ENCODE assay signal across 24 mouse cellular contexts in genomic region chr5:28259385-28259784, GRCm38 (mm10). TPM values are rescaled to one million over a fixed set of nuclear protein-coding genes. Genes with fewer than 3 reads are reported as not detected.
DNase-seq lines count a peak whose midpoint lies in the region; ATAC-seq and TF ChIP-seq lines count a peak whose summit lies in the region.
"Had no signal": no experiment of that assay in that cellular context is flagged by ENCODE, and none has a peak within 500 bp of the region (broad histone marks: within the 10 kb centered on the region; RNA-seq: fewer than 3 reads in every experiment).

No protein-coding gene starts in this region.

- no peaks in the 10 kb centered on the region for H3K36me3 ChIP-seq in liver, postnatal 0 days (replicated peaks; ENCODE audit: insufficient read depth, low read length)
- no peaks in the 10 kb centered on the region for H3K36me3 ChIP-seq in intestine, embryonic 16.5 days (ENCODE audit: control insufficient read depth, insufficient read depth, low read length)
- H3K36me3 ChIP-seq in forebrain, embryonic 10.5 days (replicated peaks), result no peaks in the 10 kb centered on the region
- H3K36me3 ChIP-seq: embryonic facial prominence, embryonic 15.5 days; forebrain, embryonic 12.5 days; heart, embryonic 13.5 days; hindbrain, embryonic 15.5 days had no signal

- H3K27me3 ChIP-seq in liver, postnatal 0 days (ENCODE audit: insufficient read depth, low read length), result no peaks in the 10 kb centered on the region
- H3K27me3 ChIP-seq in intestine, embryonic 16.5 days (replicated peaks; ENCODE audit: control insufficient read depth, insufficient read depth, low read length), result 0 out of 2 replicates have a peak, but pooled peaks cover 3% of the 10 kb centered on the region
- no peaks in the 10 kb centered on the region for H3K27me3 ChIP-seq in forebrain, embryonic 10.5 days (ENCODE audit: poor library complexity, severe bottlenecking)
- H3K27me3 ChIP-seq: embryonic facial prominence, embryonic 15.5 days; forebrain, embryonic 12.5 days; hindbrain, embryonic 15.5 days had no signal

- no peak overlapping the region for H3K9ac ChIP-seq in liver, postnatal 0 days (replicated peaks)
- H3K9ac ChIP-seq in intestine, embryonic 16.5 days (ENCODE audit: low read depth, low read length), result no peak overlapping the region
- H3K9ac ChIP-seq: embryonic facial prominence, embryonic 15.5 days; forebrain, embryonic 12.5 days; heart, embryonic 13.5 days; hindbrain, embryonic 15.5 days had no signal

- no peak overlapping the region for H3K4me3 ChIP-seq in liver, postnatal 0 days (ENCODE audit: low read depth, low read length)
- no peak overlapping the region for H3K4me3 ChIP-seq in intestine, embryonic 16.5 days (ENCODE audit: low read length)
- H3K4me3 ChIP-seq in forebrain, embryonic 10.5 days, result no peak overlapping the region
- H3K4me3 ChIP-seq: embryonic facial prominence, embryonic 15.5 days; erythroblast, embryonic 14.5 days; forebrain, embryonic 12.5 days; heart, adult 2 months; heart, embryonic 13.5 days; hindbrain, embryonic 15.5 days had no signal

- peak overlapping the region; percentile 44; the same call in 1 of the 2 replicates for H3K27ac ChIP-seq in liver, postnatal 0 days (ENCODE audit: low read depth)
- no peak overlapping the region for H3K27ac ChIP-seq in intestine, embryonic 16.5 days (ENCODE audit: low read length)
- H3K27ac ChIP-seq in forebrain, embryonic 10.5 days, result no peak overlapping the region
- H3K27ac ChIP-seq: embryonic facial prominence, embryonic 15.5 days; forebrain, embryonic 12.5 days; heart, adult 2 months; heart, embryonic 13.5 days; hindbrain, embryonic 15.5 days had no signal

- DNase-seq in liver, postnatal 0 days, result no peak
- no peak for DNase-seq in liver
- no peak for DNase-seq in forebrain, embryonic 10.5 days (ENCODE audit: extremely low spot score, low spot score)
- DNase-seq in left cerebral cortex, postnatal 36 days (ENCODE audit: low spot score in 2 of 2), result no peak
- DNase-seq: adrenal gland, postnatal 10 days; cerebellum, adult 18-20 months; cerebellum, adult 9-11 months; cerebellum, postnatal 36 days; gastrocnemius, postnatal 10 days; heart, adult 2 months; heart, postnatal 36 days had no signal

- ATAC-seq in liver, postnatal 0 days, result no peak
- peak; percentile 97 for ATAC-seq in granulocyte monocyte progenitor cell, adult 5-6 weeks (replicated peaks; ENCODE audit: poor library complexity, severe bottlenecking)
- peak; percentile 88 for ATAC-seq in monocyte, adult 5-6 weeks (replicated peaks; ENCODE audit: insufficient number of reproducible peaks, low FRiP score, low TSS enrichment, poor library complexity, severe bottlenecking)
- ATAC-seq in intestine, embryonic 16.5 days, result no peak
- ATAC-seq: forebrain, embryonic 16.5 days had no signal

- WGBS in liver, postnatal 0 days (ENCODE audit: insufficient replicate concordance), result 6% methylated on average over 1 of the region's 1 CpGs
- 30% methylated on average over 1 of the region's 1 CpGs for WGBS in intestine, embryonic 16.5 days
- WGBS in forebrain, embryonic 10.5 days, result 46% methylated on average over 1 of the region's 1 CpGs

- no peak for TF ChIP-seq EP300 in liver, postnatal 0 days (IDR thresholded peaks at IDR 0.05; ENCODE audit: low read depth)

- H3K4me2 ChIP-seq in liver, postnatal 0 days (ENCODE audit: low read depth, low read length), result no peak overlapping the region
- no peak overlapping the region for H3K4me2 ChIP-seq in intestine, embryonic 16.5 days (ENCODE audit: low read depth, low read length)
- H3K4me2 ChIP-seq: embryonic facial prominence, embryonic 15.5 days; forebrain, embryonic 12.5 days; heart, embryonic 13.5 days; hindbrain, embryonic 15.5 days had no signal

- TF ChIP-seq CTCF in liver, postnatal 0 days (IDR thresholded peaks at IDR 0.05; ENCODE audit: low read depth), result no peak

- intact Hi-C loops in left cerebral cortex, postnatal 36 days (cut with DNase I), result no loop called here

- H3K9me3 ChIP-seq in liver, postnatal 0 days (ENCODE audit: low read length), result peaks cover 2% of the 10 kb centered on the region; the same call in 1 of the 2 replicates
- H3K9me3 ChIP-seq in intestine, embryonic 16.5 days (ENCODE audit: control insufficient read depth, low read length), result no peaks in the 10 kb centered on the region
- no peaks in the 10 kb centered on the region for H3K9me3 ChIP-seq in forebrain, embryonic 10.5 days
- H3K9me3 ChIP-seq: embryonic facial prominence, embryonic 15.5 days; forebrain, embryonic 12.5 days; heart, embryonic 13.5 days; hindbrain, embryonic 15.5 days had no signal

- no peaks in the 10 kb centered on the region for H3K4me1 ChIP-seq in liver, postnatal 0 days (ENCODE audit: insufficient read depth)
- H3K4me1 ChIP-seq in intestine, embryonic 16.5 days (ENCODE audit: control insufficient read depth, insufficient read depth, low read length), result no peaks in the 10 kb centered on the region
- H3K4me1 ChIP-seq in forebrain, embryonic 10.5 days, result peaks cover 6% of the 10 kb centered on the region
- H3K4me1 ChIP-seq: embryonic facial prominence, embryonic 15.5 days; heart, embryonic 13.5 days; hindbrain, embryonic 15.5 days had no signal

RNA-seq across cellular contexts. Expression of gene Cnpy1, which starts 13.8 kb away (rescaled TPM):
- not detected in 2 replicates for polyA plus RNA-seq in liver, postnatal 0 days (2015; fragmentation: Nextera tagmentation; extraction: Ambion mirVana)
- total RNA-seq in granulocyte monocyte progenitor cell, adult 5-6 weeks (2014; fragmentation: Nextera tagmentation), result not detected in 2 replicates
- total RNA-seq in granulocyte monocyte progenitor cell, adult 5-6 weeks (2017), result not detected in 2 replicates
- total RNA-seq in monocyte, adult 5-6 weeks (2017), result not detected in 3 replicates
- 0.60 and 0.75 TPM in 2 replicates for polyA plus RNA-seq in intestine, embryonic 16.5 days (2015; fragmentation: Nextera tagmentation; extraction: Ambion mirVana)
- 0.79 and 1.6 TPM in 2 replicates for polyA plus RNA-seq in forebrain, embryonic 10.5 days (2016; fragmentation: Nextera tagmentation; extraction: Ambion mirVana)
- not detected for total RNA-seq in left cerebral cortex, postnatal 36 days (2021)
- total RNA-seq: gastrocnemius, postnatal 10 days; gastrocnemius, postnatal 4 days; heart, adult 2 months; heart, postnatal 36 days; MEL had no signal
- polyA plus RNA-seq: C2C12; erythroblast, embryonic 14.5 days; heart, adult 2 months; heart, embryonic 13.5 days; heart, postnatal 0 days had no signal

RNA-seq across cellular contexts. Expression of gene Rbm33, which starts 57.5 kb away (rescaled TPM):
- polyA plus RNA-seq in liver, postnatal 0 days (2015; fragmentation: Nextera tagmentation; extraction: Ambion mirVana), result 4.4 and 5.4 TPM in 2 replicates
- total RNA-seq in granulocyte monocyte progenitor cell, adult 5-6 weeks (2014; fragmentation: Nextera tagmentation), result 40.5 and 49.1 TPM in 2 replicates
- 30.6 and 36.8 TPM in 2 replicates for total RNA-seq in granulocyte monocyte progenitor cell, adult 5-6 weeks (2017)
- 60.8 to 96.3 TPM (median 77.3 TPM) in 3 replicates for total RNA-seq in monocyte, adult 5-6 weeks (2017)
- 6.5 and 6.8 TPM in 2 replicates for polyA plus RNA-seq in intestine, embryonic 16.5 days (2015; fragmentation: Nextera tagmentation; extraction: Ambion mirVana)
- polyA plus RNA-seq in forebrain, embryonic 10.5 days (2016; fragmentation: Nextera tagmentation; extraction: Ambion mirVana), result 14.1 and 15.2 TPM in 2 replicates
- 10 to 100 TPM; 55.7 to 85.0 TPM for total RNA-seq in left cerebral cortex, postnatal 36 days (2021)

Comparison
In these comparisons a context has a peak if more than half of its experiments do, and no peak if none do; other contexts are left out.
1. ATAC-seq: peak in granulocyte monocyte progenitor cell, adult 5-6 weeks (single experiment) and monocyte, adult 5-6 weeks (single experiment); none in liver, postnatal 0 days (single experiment) and intestine, embryonic 16.5 days (single experiment).